Mouse (Mus musculus) lung, postnatal 10 days (tissue): ENCODE data around the gene Dbn1.

Source experiments
- DNase-seq: peaks from one replicate; pipeline ENCODE4 v3.0.0; 2021

Dbn1 gene

GRCm38 (mm10) chr13:55475750-55476149 is 12.2 kb downstream of the Dbn1 start:
- no peak for DNase-seq

GRCm38 (mm10) chr13:55474621-55475069 is 13.3 kb downstream of the Dbn1 start:
- peak; percentile 51 for DNase-seq

- no peak for DNase-seq
Measured at GRCm38 (mm10) chr13:55473961-55474360, 13.9 kb downstream of the Dbn1 start.

GRCm38 (mm10) chr13:55473076-55473831 is 14.7 kb downstream of the Dbn1 start:
- DNase-seq: no peak

- peak; percentile 62 for DNase-seq
Measured at GRCm38 (mm10) chr13:55472132-55473022, 15.5 kb downstream of the Dbn1 start.

- DNase-seq: no peak
Measured at GRCm38 (mm10) chr13:55471819-55472131, 16.1 kb downstream of the Dbn1 start.

GRCm38 (mm10) chr13:55471156-55471818 is 16.6 kb downstream of the Dbn1 start:
- DNase-seq: peak; percentile 92

- DNase-seq: no peak
Measured at GRCm38 (mm10) chr13:55470372-55470771, 17.5 kb downstream of the Dbn1 start.

- peak; percentile 78 for DNase-seq
Measured at GRCm38 (mm10) chr13:55468851-55469560, 18.9 kb downstream of the Dbn1 start.

GRCm38 (mm10) chr13:55465830-55466440 is 22.0 kb downstream of the Dbn1 start:
- no peak for DNase-seq

GRCm38 (mm10) chr13:55465184-55465583 is 22.7 kb downstream of the Dbn1 start:
- DNase-seq: no peak

- peak; percentile 49 for DNase-seq
Measured at GRCm38 (mm10) chr13:55464027-55464884, 23.7 kb downstream of the Dbn1 start, which contains the start of gene Prr7. Gene Prr7 (plus strand): TSS chr13:55464267.

GRCm38 (mm10) chr13:55463399-55464026 is 24.4 kb downstream of the Dbn1 start:
- no peak for DNase-seq

GRCm38 (mm10) chr13:55462965-55463364 is 24.9 kb downstream of the Dbn1 start:
- no peak for DNase-seq

GRCm38 (mm10) chr13:55451785-55452549 is 35.9 kb downstream of the Dbn1 start:
- peak; percentile 69 for DNase-seq

- DNase-seq: no peak
Measured at GRCm38 (mm10) chr13:55451296-55451695, 36.6 kb downstream of the Dbn1 start.

- DNase-seq: no peak
Measured at GRCm38 (mm10) chr13:55450511-55450980, 37.4 kb downstream of the Dbn1 start.

GRCm38 (mm10) chr13:55449679-55450441 is 38.1 kb downstream of the Dbn1 start:
- no peak for DNase-seq

GRCm38 (mm10) chr13:55449205-55449604 is 38.7 kb downstream of the Dbn1 start:
- DNase-seq: no peak
